Mouse (Mus musculus) cerebellum, adult 2 months (tissue): ENCODE results near the gene Cul7. TPM values are rescaled to one million over a fixed set of nuclear protein-coding genes. Genes with fewer than 3 reads are reported as not detected.

Experiments used
- DNase-seq, 2 experiments: peaks; one replicate each; pipeline ENCODE4 v3.0.0; 2021
- H3K27ac ChIP-seq: fragments of 200-500 bp; 2 replicates; pipeline ENCODE4 v1.5.1; 2012; ENCODE audit warnings: low read length, control low read depth, inconsistent platforms; ENCODE audit not compliant: insufficient read depth
- H3K27me3 ChIP-seq: fragments of 200-500 bp; 2 replicates; pipeline ENCODE4 v1.6.1; 2012; ENCODE audit warnings: inconsistent platforms, mild to moderate bottlenecking, low read length, moderate library complexity; ENCODE audit not compliant: control insufficient read depth, insufficient read depth
- H3K4me1 ChIP-seq: fragments of 200-500 bp; 2 replicates; pipeline ENCODE4 v1.6.1; 2011; ENCODE audit warnings: low read length; ENCODE audit not compliant: control insufficient read depth, insufficient read depth
- H3K4me3 ChIP-seq: fragments of 200-500 bp; replicated peaks from 2 replicates; pipeline ENCODE3; 2011; ENCODE audit warnings: mild to moderate bottlenecking, low read depth, low read length, control low read depth; ENCODE audit not compliant: insufficient read depth
- CTCF ChIP-seq: fragments of 200-500 bp; IDR thresholded peaks from 2 replicates; pipeline ENCODE4 v1.5.1; 2011; ENCODE audit warnings: low read depth, mild to moderate bottlenecking, control low read depth, low read length, moderate library complexity, borderline replicate concordance; ENCODE audit not compliant: insufficient read depth
- POLR2A ChIP-seq: fragments of 200-500 bp; IDR thresholded peaks from 2 replicates; pipeline ENCODE4 v1.6.1; 2011; ENCODE audit warnings: low read length, control low read depth, borderline replicate concordance; ENCODE audit not compliant: insufficient read depth
- WGBS: fragments of 180-500 bp; shearing (Covaris S2); methylation state at CpG from one replicate; pipeline ENCODE4 v1.1.7; 2018; 5-methylcytosine and 5-hydroxymethylcytosine counted together
- polyA plus RNA-seq: library from polyadenylated mRNA; depleted of rRNA; stranded (reverse); fragments of >200 nt; gene quantifications from 2 replicates; pipeline ENCODE4 v1.2.3, GENCODE M21; 2012

Gene Cul7
- polyA plus RNA-seq, 1 experiment = 43.3 TPM

DNA sequence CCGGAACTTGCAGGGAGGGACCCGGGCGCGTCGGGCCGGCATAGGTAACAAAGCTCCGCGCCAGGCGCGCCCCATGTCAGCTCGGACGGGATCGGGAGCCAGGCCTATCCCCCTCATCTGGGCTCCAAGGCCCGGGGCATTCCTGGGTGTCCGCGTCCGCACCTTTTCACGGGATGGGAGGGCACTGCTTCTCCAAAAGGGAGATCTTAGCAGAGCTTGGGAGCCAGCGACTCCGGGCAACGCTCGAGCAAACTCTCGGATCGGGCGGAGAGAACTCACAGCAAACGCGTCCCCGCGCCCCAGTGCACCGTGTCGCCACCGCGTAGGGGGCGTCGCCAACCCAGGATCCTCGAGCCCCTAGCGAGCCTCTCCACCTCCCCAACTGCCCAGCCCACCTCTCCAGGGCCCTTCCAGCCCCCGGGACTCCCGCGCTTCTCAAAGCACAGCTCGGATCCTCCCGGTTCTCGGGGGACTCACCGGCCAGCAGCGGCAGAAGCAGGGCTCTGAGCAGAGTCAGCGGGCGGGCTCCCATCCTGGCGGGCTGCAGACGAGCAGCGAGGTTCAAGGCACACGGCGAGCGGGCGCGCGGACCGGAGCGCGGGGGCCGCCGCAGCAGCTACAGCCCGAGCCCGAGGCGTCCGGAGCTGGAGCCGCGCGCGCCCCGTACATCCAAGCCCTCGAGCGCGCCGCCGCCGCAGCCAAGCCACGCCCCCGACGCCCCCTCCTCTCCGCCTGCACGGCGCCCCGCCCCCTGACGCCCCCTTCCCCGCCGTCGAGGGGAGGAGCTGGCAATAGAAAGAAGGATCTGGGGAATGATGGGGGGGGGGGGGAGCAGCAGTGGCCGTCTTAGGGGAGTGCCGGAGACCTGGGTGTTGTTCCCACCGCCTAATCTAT is 21.1 kb upstream of the Cul7 start, which contains the start of gene Ptk7:
Gene Ptk7, minus strand, starts transcription at position 714 of the 894 bp plus-strand sequence.
- TF ChIP-seq POLR2A (0 out of 2 replicates have a peak, but pooled peaks have one; percentile 12), CTCF (no peak)
- DNase-seq = peak; percentile 52 to 65
- H3K27ac ChIP-seq = 0 out of 2 replicates have a peak within 1 kb of the TSS, but pooled peaks have one; percentile 15
- peaks cover 8% of the 10 kb centered on the region for H3K4me1 ChIP-seq
- no peaks in the 10 kb centered on the region for H3K27me3 ChIP-seq
- H3K4me3 ChIP-seq = peak within 1 kb of the TSS; percentile 79
- under 1% methylated on average over 84 of the region's 90 CpGs for WGBS

DNA sequence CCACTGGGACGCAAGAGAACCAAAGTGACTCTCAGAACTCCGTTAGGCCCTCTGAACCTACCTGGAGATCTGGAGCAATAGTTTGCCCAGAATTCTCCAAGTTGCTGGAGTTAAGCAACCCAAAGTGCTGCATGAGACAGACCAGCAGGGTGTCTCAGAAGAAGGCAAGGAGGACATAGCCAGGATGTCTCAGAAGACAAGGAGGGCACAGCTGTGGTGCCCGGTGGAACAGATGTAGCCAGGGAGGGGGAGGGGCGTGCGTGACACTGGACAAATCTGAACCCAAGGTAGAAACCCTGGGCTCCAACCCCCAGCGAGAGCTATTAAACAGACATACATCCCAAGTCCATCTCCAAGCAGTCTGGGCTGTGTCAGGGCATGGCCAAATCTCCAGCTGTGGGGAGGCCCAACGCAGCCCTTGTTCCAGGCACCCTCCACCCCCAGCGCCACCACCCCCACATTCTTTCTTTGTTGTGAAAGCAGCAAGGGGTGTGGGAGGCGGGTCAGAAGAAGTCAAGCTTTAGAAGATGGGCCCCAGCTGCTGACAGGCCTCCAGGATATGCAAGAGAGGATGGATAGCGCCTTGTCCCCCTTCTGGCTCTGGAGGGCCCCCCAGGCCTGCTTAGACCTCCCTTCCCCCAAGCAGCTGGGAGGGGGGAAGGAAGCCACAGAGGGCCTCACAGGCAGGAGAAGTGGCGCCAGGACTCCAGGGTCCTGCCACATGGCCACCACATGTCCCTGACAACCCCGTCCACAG is 20.3 kb upstream of the Cul7 start:
- peaks cover 8% of the 10 kb centered on the region for H3K4me1 ChIP-seq
- DNase-seq = no peak
- H3K27me3 ChIP-seq = no peaks in the 10 kb centered on the region
- H3K4me3 ChIP-seq = peak overlapping the region; percentile 79
- 21% methylated on average over 12 of the region's 12 CpGs for WGBS
- TF ChIP-seq POLR2A = no peak
- TF ChIP-seq CTCF = no peak
- no peak overlapping the region for H3K27ac ChIP-seq

DNA sequence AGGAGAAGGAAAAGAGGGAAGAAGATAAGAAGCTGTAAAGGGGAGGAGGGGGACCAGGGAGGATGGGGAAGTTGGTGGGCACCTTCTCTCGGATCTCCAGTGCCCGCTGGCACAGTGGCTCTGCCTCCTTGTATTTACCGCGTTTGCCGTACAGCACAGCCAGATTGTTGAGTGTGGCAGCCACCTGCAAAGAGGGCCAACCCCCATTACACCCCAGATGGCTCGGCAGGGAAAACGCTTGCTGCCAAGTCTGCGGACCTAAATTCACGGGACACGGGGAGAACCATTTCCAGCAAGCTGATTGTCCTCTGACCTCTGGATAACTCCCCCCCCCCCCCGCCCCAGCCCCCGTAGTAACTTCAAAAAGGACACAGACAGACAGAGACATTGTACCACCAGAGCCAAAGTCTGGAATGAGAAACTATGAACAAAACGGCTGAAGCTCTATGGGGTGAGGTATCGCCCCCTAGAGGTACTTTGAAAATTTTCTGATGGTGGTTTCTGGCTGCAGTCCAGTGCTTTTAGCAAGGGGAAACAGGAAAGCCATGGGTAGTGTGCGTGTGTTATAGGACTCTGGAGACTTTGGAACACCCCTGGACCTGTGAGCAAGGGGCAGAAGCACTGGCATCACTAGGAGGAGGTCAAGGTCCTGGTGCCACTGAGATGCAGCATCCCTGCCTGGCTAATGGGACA is 13.2 kb upstream of the Cul7 start:
- H3K27ac ChIP-seq = no peak overlapping the region

DNA sequence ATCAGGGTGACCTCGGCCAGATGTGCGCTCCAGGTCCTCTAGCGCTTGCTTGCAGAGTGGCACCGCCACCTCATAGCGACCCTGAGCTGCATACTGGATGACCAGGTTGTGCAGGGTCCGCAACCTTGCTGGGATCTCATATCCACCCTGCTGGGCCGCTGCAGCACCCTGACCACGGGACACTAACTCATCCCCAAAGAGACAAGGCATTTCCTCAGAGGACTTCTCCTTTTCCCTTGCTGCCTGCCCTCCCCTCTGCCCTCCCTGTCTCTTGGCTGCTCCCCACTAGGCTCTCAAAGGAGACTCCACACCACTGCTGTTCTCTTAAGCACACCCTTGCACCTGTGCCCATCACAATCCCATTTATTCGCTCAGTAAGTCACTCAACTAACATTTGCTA is 10.2 kb upstream of the Cul7 start:
- H3K27me3 ChIP-seq = no peaks in the 10 kb centered on the region
- TF ChIP-seq POLR2A (no peak), CTCF (no peak)
- 79% methylated on average over 9 of the region's 9 CpGs for WGBS

More for the DNA sequence above, 13.2 kb upstream of the Cul7 start:
- Histone ChIP-seq H3K27me3 (no peaks in the 10 kb centered on the region), H3K4me1 (peaks cover 7% of the 10 kb centered on the region), H3K4me3 (peak overlapping the region; percentile 37)
- peak; percentile 73 to 75 for DNase-seq
- WGBS = 2% methylated on average over 15 of the region's 15 CpGs
- TF ChIP-seq CTCF (peak; percentile 60), POLR2A (no peak)

DNA sequence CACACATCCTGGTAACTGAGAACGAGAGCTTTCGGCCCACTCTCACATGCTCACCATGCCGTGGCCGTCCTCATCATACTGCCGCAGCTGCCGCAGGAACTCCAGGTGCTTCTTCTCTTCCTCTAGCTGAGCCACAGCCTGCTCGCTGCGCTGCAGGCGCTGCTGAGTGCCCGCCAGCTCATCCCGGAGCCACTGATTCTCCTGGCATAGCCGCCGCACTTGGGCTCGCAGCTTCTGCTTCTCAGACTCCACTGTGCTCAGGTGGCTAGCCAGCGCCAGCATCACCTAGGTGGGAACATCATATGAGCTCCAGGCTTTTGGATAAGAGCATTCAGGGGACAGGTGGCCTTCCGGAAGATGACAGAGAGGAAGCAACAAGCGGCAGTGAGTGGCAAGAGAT is 8.1 kb upstream of the Cul7 start:
- Histone ChIP-seq H3K4me1 (peaks cover 13% of the 10 kb centered on the region), H3K27me3 (no peaks in the 10 kb centered on the region), H3K4me3 (no peak overlapping the region), H3K27ac (0 out of 2 replicates have a peak overlapping the region, but pooled peaks have one; percentile 40)
- 80% methylated on average over 17 of the region's 17 CpGs for WGBS
- DNase-seq = no peak
- TF ChIP-seq POLR2A (no peak), CTCF (no peak)

More for the DNA sequence above, 10.2 kb upstream of the Cul7 start:
- DNase-seq = no peak
- Histone ChIP-seq H3K4me3 (no peak overlapping the region), H3K4me1 (peaks cover 17% of the 10 kb centered on the region), H3K27ac (no peak overlapping the region)

DNA sequence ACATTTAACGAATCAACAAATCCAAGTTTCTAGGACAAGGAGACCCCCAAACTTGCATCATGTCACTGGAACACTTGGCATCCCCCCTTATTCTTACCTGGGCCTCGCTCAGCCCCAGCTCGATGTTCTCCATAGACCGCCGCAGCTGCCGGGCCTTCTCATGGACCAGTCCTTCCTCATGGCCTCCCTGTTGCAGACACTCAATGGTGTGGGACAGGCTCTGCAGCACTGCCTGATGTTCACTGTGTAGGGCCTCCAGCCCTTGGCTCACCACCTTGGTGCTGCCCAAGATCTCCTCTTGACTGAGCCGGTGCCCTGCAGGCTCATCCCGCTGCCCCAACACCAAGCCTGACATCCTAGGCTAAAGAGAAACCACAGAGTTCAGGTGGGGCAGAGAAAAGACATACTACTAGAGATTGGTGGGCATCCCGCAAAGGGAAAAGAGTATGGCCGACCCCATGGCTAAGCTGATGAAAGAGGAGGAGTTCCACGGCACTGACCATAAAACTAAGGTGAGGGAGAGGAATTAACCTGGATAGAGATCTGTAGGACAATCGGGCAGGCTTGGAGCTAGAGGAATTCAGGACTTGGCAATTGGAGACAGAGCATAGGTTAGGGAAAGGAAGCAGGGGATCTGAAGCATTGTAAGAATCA is 5.9 kb upstream of the Cul7 start:
- H3K27ac ChIP-seq = no peak overlapping the region
- no peaks in the 10 kb centered on the region for H3K27me3 ChIP-seq
- peaks cover 10% of the 10 kb centered on the region for H3K4me1 ChIP-seq
- peak overlapping the region; percentile 28 for H3K4me3 ChIP-seq
- WGBS = 85% methylated on average over 12 of the region's 12 CpGs
- TF ChIP-seq CTCF = no peak
- no peak for TF ChIP-seq POLR2A
- no peak for DNase-seq
